Mouse (Mus musculus) stomach, embryonic 16.5 days (tissue): ENCODE results near the gene Nell2. TPM values are rescaled to one million over a fixed set of nuclear protein-coding genes. Genes with fewer than 3 reads are reported as not detected.

ENCODE experiments used
- ATAC-seq: fragments of 200-750 bp; cut with Nextera tagmentation; 2 replicates; pipeline ENCODE4 v1.8.0; 2017; ENCODE audit warnings: moderate number of reproducible peaks, moderate TSS enrichment; ENCODE audit not compliant: insufficient read depth, low FRiP score
- H3K27ac ChIP-seq: fragments of 300-500 bp; sonication (generic); 2 replicates; pipeline ENCODE4 v1.5.1; 2014; ENCODE audit warnings: low read length
- H3K27me3 ChIP-seq: fragments of 300-500 bp; sonication (generic); 2 replicates; pipeline ENCODE4 v1.6.1; 2014; ENCODE audit warnings: low read length, control low read depth, mixed read lengths; ENCODE audit not compliant: control insufficient read depth, insufficient read depth
- H3K36me3 ChIP-seq: fragments of 300-500 bp; sonication (generic); 2 replicates; pipeline ENCODE4 v1.6.1; 2014; ENCODE audit warnings: low read length; ENCODE audit not compliant: control insufficient read depth, insufficient read depth
- H3K4me1 ChIP-seq: fragments of 300-500 bp; sonication (generic); 2 replicates; pipeline ENCODE4 v1.6.1; 2014; ENCODE audit warnings: low read length, control low read depth, mixed read lengths; ENCODE audit not compliant: control insufficient read depth, insufficient read depth
- H3K4me2 ChIP-seq: fragments of 300-500 bp; sonication (generic); 2 replicates; pipeline ENCODE4 v1.6.1; 2014; ENCODE audit warnings: low read depth, low read length, mixed read lengths
- H3K4me3 ChIP-seq: fragments of 300-500 bp; sonication (generic); replicated peaks from 2 replicates; pipeline ENCODE4 v1.5.1; 2014; ENCODE audit warnings: mild to moderate bottlenecking, low read length
- H3K9ac ChIP-seq: fragments of 300-500 bp; sonication (generic); 2 replicates; pipeline ENCODE4 v1.6.1; 2014; ENCODE audit warnings: low read length
- H3K9me3 ChIP-seq: fragments of 300-500 bp; sonication (generic); replicated peaks from 2 replicates; pipeline ENCODE4 v1.6.1; 2016; ENCODE audit warnings: low read length, control low read depth; ENCODE audit not compliant: control insufficient read depth
- WGBS: fragments of 180-500 bp; shearing (Covaris S2); extraction: QIAGEN DNeasy Blood & Tissue Kit; methylation state at CpG from one replicate; pipeline ENCODE4 v1.1.7; 2014; 5-methylcytosine and 5-hydroxymethylcytosine counted together
- polyA plus RNA-seq: library from polyadenylated mRNA; unstranded; fragments of >200 nt; fragmentation: Nextera tagmentation; extraction: Ambion mirVana; gene quantifications from 2 replicates; pipeline ENCODE4 v1.2.1, GENCODE M21; 2015

The Nell2 gene
- polyA plus RNA-seq, 1 experiment from 2014 or later, result 12.0 TPM

DNA sequence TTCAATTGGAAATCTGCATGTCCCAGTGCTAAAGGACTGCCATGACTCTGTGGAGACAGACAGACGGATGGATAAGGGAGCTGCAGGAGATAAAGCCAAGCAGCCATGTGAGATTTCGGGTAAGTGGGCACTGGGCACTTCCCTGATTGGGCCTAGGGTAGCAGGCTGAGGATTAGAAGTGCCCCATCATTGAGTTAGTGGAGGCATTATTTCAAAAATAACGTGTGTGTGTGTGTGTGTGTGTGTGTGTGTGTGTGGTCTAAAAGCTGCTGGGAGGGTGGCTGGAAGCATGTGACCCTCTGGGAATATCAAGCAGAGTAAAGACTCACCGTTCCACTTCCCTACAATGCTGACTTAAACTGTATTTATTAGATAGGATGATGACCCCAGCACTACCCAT, 195.1 kb downstream of the Nell2 start:
- 72% methylated on average over 4 of the region's 4 CpGs for WGBS
- no peak for ATAC-seq
- H3K4me1 ChIP-seq, result no peaks in the 10 kb centered on the region

DNA sequence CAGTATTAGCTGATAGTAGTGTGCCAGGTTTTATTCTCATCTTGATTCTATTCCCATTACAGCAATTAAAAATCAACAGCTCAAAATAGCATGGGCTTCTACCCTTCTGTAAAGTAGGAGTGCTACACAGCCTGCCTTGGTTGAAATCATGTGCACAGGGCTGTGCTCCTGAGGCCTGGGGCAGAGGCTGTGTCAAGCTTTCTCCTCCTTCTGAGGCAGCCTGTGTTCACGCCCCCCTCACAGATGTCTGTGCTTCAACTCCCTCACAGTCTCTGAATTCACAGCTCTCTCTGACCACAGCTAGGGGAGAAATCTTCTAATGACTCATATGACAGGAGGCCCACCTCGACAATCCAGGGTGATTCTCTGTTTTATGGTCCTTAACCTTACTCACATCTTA, 197.4 kb downstream of the Nell2 start:
- H3K36me3 ChIP-seq, result no peaks in the 10 kb centered on the region
- WGBS, result 58% methylated on average over 2 of the region's 2 CpGs
- H3K9ac ChIP-seq, result no peak overlapping the region
- no peaks in the 10 kb centered on the region for H3K9me3 ChIP-seq
- ATAC-seq, result no peak
- H3K4me1 ChIP-seq, result no peaks in the 10 kb centered on the region
- no peaks in the 10 kb centered on the region for H3K27me3 ChIP-seq
- H3K27ac ChIP-seq, result no peak overlapping the region
- H3K4me2 ChIP-seq, result no peak overlapping the region
- H3K4me3 ChIP-seq, result no peak overlapping the region

More for the DNA sequence above, 195.1 kb downstream of the Nell2 start:
- Histone ChIP-seq H3K27me3 (no peaks in the 10 kb centered on the region), H3K27ac (no peak overlapping the region), H3K4me3 (no peak overlapping the region), H3K4me2 (no peak overlapping the region), H3K36me3 (no peaks in the 10 kb centered on the region), H3K9me3 (no peaks in the 10 kb centered on the region), H3K9ac (no peak overlapping the region)

DNA sequence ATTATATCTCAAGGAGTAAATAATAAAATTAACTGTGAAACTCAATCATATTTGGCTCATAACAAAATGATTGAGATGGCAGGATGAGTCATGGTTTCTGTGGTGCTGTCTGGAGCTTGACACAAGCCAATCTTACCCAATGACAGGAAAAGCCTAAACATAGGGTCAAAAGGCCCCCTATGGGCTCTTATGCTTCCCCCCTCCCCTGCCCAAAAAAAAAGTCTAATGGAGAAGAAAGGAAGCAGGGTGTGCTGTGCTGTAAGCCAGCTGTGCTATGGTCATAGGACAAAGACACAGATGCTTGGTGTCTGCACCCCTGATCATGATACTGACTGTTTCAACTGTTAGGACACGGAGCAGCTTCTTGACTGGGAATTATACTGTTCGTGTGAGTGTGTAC, 205.6 kb downstream of the Nell2 start:
- no peaks in the 10 kb centered on the region for H3K4me1 ChIP-seq
- 80% methylated on average over 2 of the region's 2 CpGs for WGBS
- no peak overlapping the region for H3K27ac ChIP-seq
- H3K36me3 ChIP-seq, result no peaks in the 10 kb centered on the region
- no peak overlapping the region for H3K4me2 ChIP-seq
- H3K27me3 ChIP-seq, result no peaks in the 10 kb centered on the region
- H3K4me3 ChIP-seq, result no peak overlapping the region
- H3K9me3 ChIP-seq, result no peaks in the 10 kb centered on the region
- ATAC-seq, result no peak
- H3K9ac ChIP-seq, result no peak overlapping the region

DNA sequence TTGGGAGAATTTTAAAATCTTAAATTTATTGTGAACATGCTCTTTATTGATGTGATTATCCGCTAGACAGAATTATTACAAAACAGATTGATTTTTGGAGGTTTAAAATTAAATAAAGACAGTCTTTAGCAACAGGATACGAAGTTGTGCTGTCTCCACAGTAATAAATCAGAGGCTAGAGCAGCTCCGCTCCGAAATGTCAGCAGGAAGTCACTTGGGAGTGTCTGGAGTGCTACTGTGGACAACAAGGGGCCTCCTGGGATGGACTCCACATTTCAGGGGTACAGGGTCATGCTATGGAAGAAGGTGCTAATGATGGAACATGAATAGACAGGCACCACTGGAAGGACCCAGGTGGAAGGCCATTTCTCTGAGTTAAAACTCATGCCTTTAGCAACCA, 211.7 kb downstream of the Nell2 start:
- Histone ChIP-seq H3K4me2 (no peak overlapping the region), H3K4me3 (no peak overlapping the region), H3K27ac (no peak overlapping the region), H3K9ac (no peak overlapping the region), H3K9me3 (no peaks in the 10 kb centered on the region), H3K27me3 (no peaks in the 10 kb centered on the region), H3K36me3 (no peaks in the 10 kb centered on the region), H3K4me1 (no peaks in the 10 kb centered on the region)
- ATAC-seq, result no peak
- 45% methylated on average over 4 of the region's 4 CpGs for WGBS

DNA sequence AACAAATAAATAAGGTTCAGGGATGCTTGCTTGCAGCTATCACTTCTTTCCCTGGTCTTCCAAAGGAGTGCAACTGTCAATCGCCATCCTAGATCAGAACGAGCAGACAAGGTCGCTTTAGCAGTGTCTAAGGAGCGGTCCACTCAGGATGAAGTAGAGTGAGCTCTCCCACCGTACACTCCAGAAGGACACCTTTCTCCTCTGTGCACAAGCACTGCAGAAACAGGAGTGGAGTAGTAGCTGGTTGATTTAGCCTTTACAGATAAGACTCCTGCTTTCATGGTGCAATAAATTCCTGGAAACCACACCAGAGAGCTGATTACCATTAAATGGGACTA, 213.6 kb downstream of the Nell2 start:
- Histone ChIP-seq H3K27me3 (no peaks in the 10 kb centered on the region), H3K4me3 (no peak overlapping the region), H3K9me3 (no peaks in the 10 kb centered on the region), H3K9ac (no peak overlapping the region), H3K36me3 (no peaks in the 10 kb centered on the region), H3K27ac (no peak overlapping the region), H3K4me1 (no peaks in the 10 kb centered on the region), H3K4me2 (no peak overlapping the region)
- WGBS, result 90% methylated on average over 5 of the region's 5 CpGs
- no peak for ATAC-seq

DNA sequence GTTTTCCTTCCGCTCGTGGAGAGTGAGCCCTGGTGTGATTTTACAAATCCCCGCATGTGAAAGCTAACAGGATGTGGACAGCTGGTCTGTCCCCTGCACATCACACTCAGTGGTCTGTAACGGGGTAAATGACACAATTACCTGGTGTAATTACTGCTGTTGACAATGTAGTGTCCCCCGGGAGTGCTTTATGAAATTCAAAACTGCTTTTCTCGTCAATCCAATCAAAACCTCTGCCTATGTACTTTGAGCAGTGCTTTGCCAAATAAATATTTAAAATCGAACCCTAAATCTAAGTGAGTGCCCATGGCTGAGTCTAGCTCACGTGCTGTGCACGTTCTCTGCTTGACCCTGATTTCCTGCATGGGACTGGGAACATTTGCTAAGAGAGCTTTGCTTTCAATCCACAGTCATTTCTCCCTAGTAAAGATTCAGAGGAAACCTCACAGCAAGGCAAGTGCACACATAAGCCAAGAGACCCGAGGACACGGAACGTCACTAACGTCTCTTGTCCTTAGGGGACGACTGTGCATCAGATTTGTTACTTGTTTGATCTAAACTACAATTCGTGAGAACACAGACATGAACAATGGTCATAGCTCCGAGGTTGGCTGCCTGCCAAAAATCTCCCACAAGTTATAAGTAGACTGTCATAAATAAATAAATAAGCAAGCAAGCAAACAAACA, 214.1 kb downstream of the Nell2 start:
- Histone ChIP-seq H3K9me3 (no peaks in the 10 kb centered on the region), H3K27ac (no peak overlapping the region), H3K36me3 (no peaks in the 10 kb centered on the region), H3K9ac (no peak overlapping the region), H3K4me1 (no peaks in the 10 kb centered on the region), H3K4me3 (no peak overlapping the region), H3K4me2 (no peak overlapping the region), H3K27me3 (no peaks in the 10 kb centered on the region)
- ATAC-seq, result no peak
- 59% methylated on average over 16 of the region's 16 CpGs for WGBS

DNA sequence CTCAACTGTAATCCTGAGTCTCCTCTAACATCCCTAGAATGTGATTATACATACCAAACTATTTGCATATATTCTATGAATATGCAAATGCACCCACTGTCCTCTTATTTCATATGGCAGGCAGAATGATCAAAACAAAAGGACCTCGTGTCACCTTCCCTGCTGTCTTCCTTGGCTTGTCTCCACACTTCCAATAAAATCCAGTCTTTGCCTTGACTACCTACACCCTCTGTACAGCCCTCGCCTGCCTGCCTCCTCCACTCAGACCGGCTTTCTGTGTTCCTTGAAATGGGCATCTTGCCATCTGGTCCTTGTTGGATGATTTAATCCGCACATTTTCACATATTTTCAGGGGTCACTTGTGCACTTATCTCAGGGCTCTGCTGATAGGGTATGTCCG, 215.1 kb downstream of the Nell2 start:
- no peak overlapping the region for H3K27ac ChIP-seq
- H3K9me3 ChIP-seq, result no peaks in the 10 kb centered on the region
- H3K9ac ChIP-seq, result no peak overlapping the region
- no peak for ATAC-seq
- H3K27me3 ChIP-seq, result no peaks in the 10 kb centered on the region
- WGBS, result 69% methylated on average over 5 of the region's 5 CpGs
- H3K4me2 ChIP-seq, result no peak overlapping the region
- no peaks in the 10 kb centered on the region for H3K36me3 ChIP-seq
- H3K4me3 ChIP-seq, result no peak overlapping the region
- H3K4me1 ChIP-seq, result no peaks in the 10 kb centered on the region

DNA sequence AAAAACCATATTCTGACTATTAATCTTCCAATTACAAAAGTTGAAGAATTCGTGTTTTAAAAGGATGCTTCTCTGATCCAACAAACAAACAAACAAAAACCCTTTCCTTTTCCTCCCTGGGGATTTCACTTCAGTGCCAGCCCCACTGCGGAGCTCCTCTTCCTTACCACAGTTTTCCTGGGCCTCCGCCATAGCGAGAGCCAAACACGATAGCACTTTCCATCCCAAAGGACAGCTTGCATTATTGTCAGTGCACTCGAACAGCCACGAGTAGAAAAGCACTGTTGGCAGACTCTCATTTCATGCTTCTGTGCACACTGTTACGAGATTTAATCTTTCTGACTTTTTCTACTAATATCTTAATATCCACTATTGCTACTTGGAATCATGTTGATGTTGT, 224.3 kb downstream of the Nell2 start:
- H3K27ac ChIP-seq, result no peak overlapping the region
- no peaks in the 10 kb centered on the region for H3K9me3 ChIP-seq
- H3K27me3 ChIP-seq, result no peaks in the 10 kb centered on the region
- H3K9ac ChIP-seq, result no peak overlapping the region
- H3K4me3 ChIP-seq, result no peak overlapping the region
- H3K4me2 ChIP-seq, result no peak overlapping the region
- no peaks in the 10 kb centered on the region for H3K36me3 ChIP-seq
- H3K4me1 ChIP-seq, result no peaks in the 10 kb centered on the region
- WGBS, result 84% methylated on average over 8 of the region's 8 CpGs
- ATAC-seq, result no peak

DNA sequence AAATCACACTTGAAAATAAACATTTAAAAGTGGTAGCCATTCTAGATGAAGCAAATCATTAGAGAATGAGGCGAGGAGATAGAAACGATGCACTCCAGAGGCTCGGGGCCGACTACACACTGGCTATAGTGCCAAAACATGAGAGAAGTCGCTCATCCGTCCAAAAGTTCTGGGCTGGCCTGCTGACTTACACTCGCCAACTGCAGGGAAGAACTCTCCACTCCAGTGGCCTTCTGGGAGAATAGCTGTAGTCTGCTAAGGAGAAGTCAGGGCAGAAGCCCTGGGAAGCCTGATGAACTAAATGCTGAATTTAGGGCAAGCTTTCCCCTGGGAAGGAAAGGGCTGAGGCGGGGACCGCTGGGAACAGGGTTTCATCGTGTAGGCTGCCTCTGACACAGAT, 231.8 kb downstream of the Nell2 start:
- WGBS, result 85% methylated on average over 10 of the region's 10 CpGs
- Histone ChIP-seq H3K4me1 (no peaks in the 10 kb centered on the region), H3K27me3 (no peaks in the 10 kb centered on the region), H3K27ac (no peak overlapping the region), H3K9me3 (no peaks in the 10 kb centered on the region), H3K9ac (no peak overlapping the region), H3K4me3 (no peak overlapping the region), H3K4me2 (no peak overlapping the region), H3K36me3 (no peaks in the 10 kb centered on the region)
- no peak for ATAC-seq

DNA sequence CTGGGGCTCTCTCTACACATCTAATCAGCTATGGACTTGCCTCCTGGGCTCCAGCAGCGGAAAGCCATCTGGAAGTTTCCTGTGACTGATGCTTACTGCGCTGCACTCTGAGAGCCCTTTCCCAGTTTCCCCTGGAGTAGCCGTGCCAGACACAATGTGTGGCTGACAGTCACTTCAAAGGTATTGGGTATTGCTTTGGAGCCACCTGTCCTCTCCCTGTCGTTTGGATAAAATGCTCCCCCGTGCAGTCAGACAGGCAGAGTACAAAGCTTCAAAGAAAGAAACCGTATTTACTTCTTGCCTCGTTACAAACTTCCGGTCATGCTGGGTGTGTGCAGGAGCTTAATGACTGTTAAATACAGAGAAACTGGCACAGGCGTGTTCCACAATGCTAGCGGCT, 239.3 kb downstream of the Nell2 start:
- WGBS, result 59% methylated on average over 10 of the region's 10 CpGs

More for the DNA sequence above, 239.3 kb downstream of the Nell2 start:
- Histone ChIP-seq H3K4me2 (no peak overlapping the region), H3K9me3 (no peaks in the 10 kb centered on the region), H3K27ac (no peak overlapping the region), H3K9ac (no peak overlapping the region), H3K27me3 (no peaks in the 10 kb centered on the region), H3K36me3 (no peaks in the 10 kb centered on the region), H3K4me1 (no peaks in the 10 kb centered on the region), H3K4me3 (no peak overlapping the region)
- ATAC-seq, result no peak
